Mouse (Mus musculus): Measurements from ENCODE around the gene Creb3l4. TPM values are rescaled to one million over a fixed set of nuclear protein-coding genes. Genes with fewer than 3 reads are reported as not detected.

Gene Creb3l4
- polyA plus RNA-seq, 1 experiment from 2014 or later = 0.47 TPM

Small RNA genes lying within 50 kb of the gene (microRNA-seq; reads per million reads assigned to microRNA genes)
- not detected for gene Mir7012

Other genes with a start within 250 kb of the Creb3l4 start
- 118 and 124 TPM in 2 replicates for gene Hax1, start 244.7 kb downstream of the Creb3l4 start, polyA plus RNA-seq (2015; fragmentation: Nextera tagmentation; extraction: Ambion mirVana)
- 71.4 and 75.6 TPM in 2 replicates for gene 4933434E20Rik, start 191.9 kb downstream of the Creb3l4 start, polyA plus RNA-seq (2015; fragmentation: Nextera tagmentation; extraction: Ambion mirVana)
- gene Ubap2l, start 190.9 kb downstream of the Creb3l4 start, polyA plus RNA-seq (2015; fragmentation: Nextera tagmentation; extraction: Ambion mirVana) = 54.0 and 61.5 TPM in 2 replicates
- 185 and 190 TPM in 2 replicates for gene Tpm3, start 170.9 kb downstream of the Creb3l4 start, polyA plus RNA-seq (2015; fragmentation: Nextera tagmentation; extraction: Ambion mirVana)
- gene Nup210l, start 139.4 kb downstream of the Creb3l4 start, polyA plus RNA-seq (2015; fragmentation: Nextera tagmentation; extraction: Ambion mirVana) = 0.05 and 0.08 TPM in 2 replicates
- gene Rps27, start 29.9 kb downstream of the Creb3l4 start, polyA plus RNA-seq (2015; fragmentation: Nextera tagmentation; extraction: Ambion mirVana) = 479 and 574 TPM in 2 replicates
- 3.7 and 4.7 TPM in 2 replicates for gene Rab13, start 29.8 kb downstream of the Creb3l4 start, polyA plus RNA-seq (2015; fragmentation: Nextera tagmentation; extraction: Ambion mirVana)
- gene Jtb, start 11.9 kb downstream of the Creb3l4 start, polyA plus RNA-seq (2015; fragmentation: Nextera tagmentation; extraction: Ambion mirVana) = 40.7 and 42.7 TPM in 2 replicates
- gene Slc39a1, start 4.7 kb upstream of the Creb3l4 start, polyA plus RNA-seq (2015; fragmentation: Nextera tagmentation; extraction: Ambion mirVana) = 27.6 and 28.1 TPM in 2 replicates
- 6.1 and 7.9 TPM in 2 replicates for gene Crtc2, start 10.7 kb upstream of the Creb3l4 start, polyA plus RNA-seq (2015; fragmentation: Nextera tagmentation; extraction: Ambion mirVana)
- gene Dennd4b, start 21.7 kb upstream of the Creb3l4 start, polyA plus RNA-seq (2015; fragmentation: Nextera tagmentation; extraction: Ambion mirVana) = 2.3 and 2.6 TPM in 2 replicates
- 3.4 and 3.5 TPM in 2 replicates for gene Gatad2b, start 49.7 kb upstream of the Creb3l4 start, polyA plus RNA-seq (2015; fragmentation: Nextera tagmentation; extraction: Ambion mirVana)
- gene Slc27a3, start 146.4 kb upstream of the Creb3l4 start, polyA plus RNA-seq (2015; fragmentation: Nextera tagmentation; extraction: Ambion mirVana) = 1.5 and 1.7 TPM in 2 replicates
- gene Ints3, start 190.1 kb upstream of the Creb3l4 start, polyA plus RNA-seq (2015; fragmentation: Nextera tagmentation; extraction: Ambion mirVana) = 9.2 and 9.9 TPM in 2 replicates
- gene Npr1, start 222.4 kb upstream of the Creb3l4 start, polyA plus RNA-seq (2015; fragmentation: Nextera tagmentation; extraction: Ambion mirVana) = 3.7 and 4.8 TPM in 2 replicates
- gene Ilf2, start 232.6 kb upstream of the Creb3l4 start, polyA plus RNA-seq (2015; fragmentation: Nextera tagmentation; extraction: Ambion mirVana) = 48.2 and 50.8 TPM in 2 replicates
- gene Snapin, start 247.5 kb upstream of the Creb3l4 start, polyA plus RNA-seq (2015; fragmentation: Nextera tagmentation; extraction: Ambion mirVana) = 16.2 and 17.8 TPM in 2 replicates